Mouse (Mus musculus): Measurements from ENCODE around the gene Nbeal1. TPM values are rescaled to one million over a fixed set of nuclear protein-coding genes. Genes with fewer than 3 reads are reported as not detected.

The Nbeal1 gene
- total RNA-seq (2014; rRNA removed; ENCODE audit: low replicate concordance) (19.8 and 28.1 TPM in 2 replicates), polyA plus RNA-seq (2015; fragmentation: Nextera tagmentation; extraction: Ambion mirVana) (6.1 and 6.5 TPM in 2 replicates)

GRCm38 (mm10) chr1:60179932-60180783, at the start of gene Nbeal1:
Gene Nbeal1, plus strand, starts transcription at chr1:60180599.
- H3K27ac ChIP-seq (ENCODE audit: low read depth) = peak within 1 kb of the TSS; percentile 99
- 0 out of 2 replicates have a peak, but pooled peaks cover 7% of the 10 kb centered on the region for H3K36me3 ChIP-seq (replicated peaks; ENCODE audit: control insufficient read depth, insufficient read depth, low read length)
- no peaks in the 10 kb centered on the region for H3K9me3 ChIP-seq (replicated peaks; ENCODE audit: control insufficient read depth, low read length)
- H3K4me3 ChIP-seq (ENCODE audit: low read depth, low read length) = peak within 1 kb of the TSS; percentile 94
- DNase-seq (ENCODE audit: low spot score) (peak; percentile 98), ATAC-seq (ENCODE audit: insufficient read depth, low read depth) (peak; percentile 99)
- TF ChIP-seq EP300 (IDR thresholded peaks at IDR 0.05; ENCODE audit: low read depth) = 0 out of 2 replicates have a peak, but pooled peaks have one; percentile 45
- peak; percentile 36 for TF ChIP-seq CTCF (IDR thresholded peaks at IDR 0.05; ENCODE audit: low read depth)
- peak within 1 kb of the TSS; percentile 87 for H3K9ac ChIP-seq (replicated peaks; ENCODE audit: low read depth, low read length)
- WGBS = under 1% methylated on average over 52 of the region's 74 CpGs
- peak within 1 kb of the TSS; percentile 66 for H3K4me2 ChIP-seq (ENCODE audit: low read depth, low read length)
- peaks cover 7% of the 10 kb centered on the region; the same call in 1 of the 2 replicates for H3K4me1 ChIP-seq (ENCODE audit: control insufficient read depth, insufficient read depth)
- H3K27me3 ChIP-seq (ENCODE audit: control insufficient read depth, insufficient read depth, low read length) = no peaks in the 10 kb centered on the region

- Histone ChIP-seq H3K36me3 (replicated peaks; ENCODE audit: control insufficient read depth, insufficient read depth, low read length) (peaks cover 17% of the 10 kb centered on the region), H3K9me3 (replicated peaks; ENCODE audit: control insufficient read depth, low read length) (no peaks in the 10 kb centered on the region), H3K27me3 (ENCODE audit: control insufficient read depth, insufficient read depth, low read length) (no peaks in the 10 kb centered on the region), H3K4me2 (ENCODE audit: low read depth, low read length) (no peak overlapping the region), H3K4me1 (ENCODE audit: control insufficient read depth, insufficient read depth) (no peaks in the 10 kb centered on the region), H3K4me3 (ENCODE audit: low read depth, low read length) (no peak overlapping the region), H3K9ac (replicated peaks; ENCODE audit: low read depth, low read length) (no peak overlapping the region), H3K27ac (ENCODE audit: low read depth) (no peak overlapping the region)
- no peak for TF ChIP-seq CTCF (IDR thresholded peaks at IDR 0.05; ENCODE audit: low read depth)
- TF ChIP-seq EP300 (IDR thresholded peaks at IDR 0.05; ENCODE audit: low read depth) = no peak
- no peak for DNase-seq (ENCODE audit: low spot score)
- no peak for ATAC-seq (ENCODE audit: insufficient read depth, low read depth)
- WGBS = 63% methylated on average over 9 of the region's 9 CpGs
These were observed 43.1 kb upstream of the Nbeal1 start for GRCm38 (mm10) chr1:60137346-60137745.

- TF ChIP-seq CTCF (IDR thresholded peaks at IDR 0.05; ENCODE audit: low read depth) (peak; percentile 17; the same call in 1 of the 2 replicates), EP300 (IDR thresholded peaks at IDR 0.05; ENCODE audit: low read depth) (no peak)
- no peaks in the 10 kb centered on the region for H3K4me1 ChIP-seq (ENCODE audit: control insufficient read depth, insufficient read depth)
- ATAC-seq (ENCODE audit: insufficient read depth, low read depth) (no peak), DNase-seq (ENCODE audit: low spot score) (no peak)
- H3K9ac ChIP-seq (replicated peaks; ENCODE audit: low read depth, low read length) = no peak overlapping the region
- H3K9me3 ChIP-seq (replicated peaks; ENCODE audit: control insufficient read depth, low read length) = no peaks in the 10 kb centered on the region
- H3K4me3 ChIP-seq (ENCODE audit: low read depth, low read length) = no peak overlapping the region
- H3K27me3 ChIP-seq (ENCODE audit: control insufficient read depth, insufficient read depth, low read length) = no peaks in the 10 kb centered on the region
- no peak overlapping the region for H3K27ac ChIP-seq (ENCODE audit: low read depth)
- WGBS = 66% methylated on average over 5 of the region's 5 CpGs
- peaks cover 8% of the 10 kb centered on the region; the same call in 1 of the 2 replicates for H3K36me3 ChIP-seq (replicated peaks; ENCODE audit: control insufficient read depth, insufficient read depth, low read length)
- no peak overlapping the region for H3K4me2 ChIP-seq (ENCODE audit: low read depth, low read length)
These were observed 27.7 kb upstream of the Nbeal1 start for GRCm38 (mm10) chr1:60152700-60153099.

- H3K4me3 ChIP-seq (ENCODE audit: low read depth, low read length) = no peak overlapping the region
- ATAC-seq (ENCODE audit: insufficient read depth, low read depth) (no peak), DNase-seq (ENCODE audit: low spot score) (no peak)
- no peak overlapping the region for H3K9ac ChIP-seq (replicated peaks; ENCODE audit: low read depth, low read length)
- no peak overlapping the region for H3K4me2 ChIP-seq (ENCODE audit: low read depth, low read length)
- 71% methylated on average over 7 of the region's 7 CpGs for WGBS
- no peaks in the 10 kb centered on the region for H3K27me3 ChIP-seq (ENCODE audit: control insufficient read depth, insufficient read depth, low read length)
- no peak overlapping the region for H3K27ac ChIP-seq (ENCODE audit: low read depth)
- no peaks in the 10 kb centered on the region for H3K9me3 ChIP-seq (replicated peaks; ENCODE audit: control insufficient read depth, low read length)
- H3K36me3 ChIP-seq (replicated peaks; ENCODE audit: control insufficient read depth, insufficient read depth, low read length) = no peaks in the 10 kb centered on the region
- TF ChIP-seq EP300 (IDR thresholded peaks at IDR 0.05; ENCODE audit: low read depth) (no peak), CTCF (IDR thresholded peaks at IDR 0.05; ENCODE audit: low read depth) (no peak)
- no peaks in the 10 kb centered on the region for H3K4me1 ChIP-seq (ENCODE audit: control insufficient read depth, insufficient read depth)
These were observed 23.7 kb upstream of the Nbeal1 start for GRCm38 (mm10) chr1:60156651-60157050.

GRCm38 (mm10) chr1:60158411-60158810, 22.0 kb upstream of the Nbeal1 start:
- 44% methylated on average over 3 of the region's 3 CpGs for WGBS
- DNase-seq (ENCODE audit: low spot score) (peak; percentile 60), ATAC-seq (ENCODE audit: insufficient read depth, low read depth) (peak; percentile 57; the same call in 1 of the 2 replicates)
- Histone ChIP-seq H3K27ac (ENCODE audit: low read depth) (no peak overlapping the region), H3K4me2 (ENCODE audit: low read depth, low read length) (no peak overlapping the region), H3K4me3 (ENCODE audit: low read depth, low read length) (no peak overlapping the region), H3K4me1 (ENCODE audit: control insufficient read depth, insufficient read depth) (no peaks in the 10 kb centered on the region), H3K36me3 (replicated peaks; ENCODE audit: control insufficient read depth, insufficient read depth, low read length) (no peaks in the 10 kb centered on the region), H3K27me3 (ENCODE audit: control insufficient read depth, insufficient read depth, low read length) (no peaks in the 10 kb centered on the region), H3K9me3 (replicated peaks; ENCODE audit: control insufficient read depth, low read length) (no peaks in the 10 kb centered on the region), H3K9ac (replicated peaks; ENCODE audit: low read depth, low read length) (no peak overlapping the region)
- TF ChIP-seq EP300 (IDR thresholded peaks at IDR 0.05; ENCODE audit: low read depth) (no peak), CTCF (IDR thresholded peaks at IDR 0.05; ENCODE audit: low read depth) (peak; percentile 79)

Measured in heart, postnatal 0 days (tissue).